Mouse (Mus musculus) midbrain, embryonic 16.5 days (tissue): Measurements from ENCODE around the gene Adgrf1. TPM values are rescaled to one million over a fixed set of nuclear protein-coding genes. Genes with fewer than 3 reads are reported as not detected.

Experiments used
- ATAC-seq: fragments of 200-750 bp; cut with Nextera tagmentation; 2 replicates; pipeline ENCODE4 v1.8.0; 2017; ENCODE audit warnings: moderate TSS enrichment
- H3K27ac ChIP-seq: fragments of 300-500 bp; sonication (generic); 2 replicates; pipeline ENCODE4 v1.5.1; 2014; ENCODE audit warnings: mild to moderate bottlenecking, low read length, mixed read lengths
- H3K27me3 ChIP-seq: fragments of 300-500 bp; sonication (generic); 2 replicates; pipeline ENCODE4 v1.6.1; 2014; ENCODE audit warnings: low read depth, low read length, mixed read lengths; ENCODE audit not compliant: control insufficient read depth, insufficient read depth
- H3K36me3 ChIP-seq: fragments of 300-500 bp; sonication (generic); 2 replicates; pipeline ENCODE4 v1.6.1; 2014; ENCODE audit warnings: mild to moderate bottlenecking, low read length, moderate library complexity, mixed read lengths; ENCODE audit not compliant: control insufficient read depth, insufficient read depth
- H3K4me1 ChIP-seq: fragments of 300-500 bp; sonication (generic); 2 replicates; pipeline ENCODE4 v1.6.1; 2014; ENCODE audit warnings: mild to moderate bottlenecking, low read length, mixed read lengths; ENCODE audit not compliant: control insufficient read depth, insufficient read depth
- H3K4me2 ChIP-seq: fragments of 300-500 bp; sonication (generic); 2 replicates; pipeline ENCODE4 v1.6.1; 2014; ENCODE audit warnings: mild to moderate bottlenecking, low read length, mixed read lengths
- H3K4me3 ChIP-seq: fragments of 300-500 bp; sonication (generic); 2 replicates; pipeline ENCODE4 v1.5.1; 2014; ENCODE audit warnings: low read depth, mild to moderate bottlenecking, low read length, moderate library complexity, mixed read lengths
- H3K9ac ChIP-seq: fragments of 300-500 bp; sonication (generic); 2 replicates; pipeline ENCODE4 v1.6.1; 2014; ENCODE audit warnings: low read depth, low read length, mixed read lengths
- H3K9me3 ChIP-seq: fragments of 300-500 bp; sonication (generic); replicated peaks from 2 replicates; pipeline ENCODE4 v1.6.1; 2014; ENCODE audit warnings: mild to moderate bottlenecking, low read length, mixed read lengths; ENCODE audit not compliant: control insufficient read depth, poor library complexity, severe bottlenecking
- WGBS: fragments of 180-500 bp; shearing (Covaris S2); extraction: QIAGEN DNeasy Blood & Tissue Kit; methylation state at CpG from one replicate; pipeline ENCODE4 v1.1.7; 2014; 5-methylcytosine and 5-hydroxymethylcytosine counted together
- polyA plus RNA-seq: library from polyadenylated mRNA; unstranded; fragments of >200 nt; fragmentation: Nextera tagmentation; extraction: Ambion mirVana; gene quantifications from 2 replicates; pipeline ENCODE4 v1.2.1, GENCODE M21; 2015

Gene Adgrf1
- polyA plus RNA-seq, 1 experiment from 2014 or later, result not detected

DNA sequence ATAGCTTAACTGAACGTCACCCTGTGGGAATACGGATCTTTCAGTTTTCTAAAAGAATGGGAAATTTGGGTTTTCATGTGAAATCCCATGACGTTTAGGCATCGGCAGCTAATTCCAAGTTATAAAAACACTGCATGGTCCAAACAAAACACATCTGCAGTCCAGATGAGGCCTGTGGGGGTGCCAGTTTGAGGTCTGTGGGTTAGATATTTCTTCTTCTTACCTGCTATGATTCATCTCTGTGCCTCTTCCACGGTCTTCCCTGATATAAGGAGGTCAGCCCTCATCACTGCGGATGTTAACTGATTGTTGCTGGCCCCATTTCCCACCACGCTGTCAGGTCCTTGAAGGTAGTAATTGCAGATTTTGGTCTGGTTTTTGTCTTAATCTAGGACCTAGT, 5.4 kb upstream of the Adgrf1 start:
- H3K27ac ChIP-seq, result no peak overlapping the region
- 84% methylated on average over 7 of the region's 7 CpGs for WGBS
- no peak overlapping the region for H3K4me3 ChIP-seq
- H3K9me3 ChIP-seq, result no peaks in the 10 kb centered on the region
- no peak overlapping the region for H3K4me2 ChIP-seq
- peak; percentile 36; the same call in 1 of the 2 replicates for ATAC-seq
- no peaks in the 10 kb centered on the region for H3K36me3 ChIP-seq
- no peaks in the 10 kb centered on the region for H3K4me1 ChIP-seq
- H3K27me3 ChIP-seq, result no peaks in the 10 kb centered on the region
- no peak overlapping the region for H3K9ac ChIP-seq

- H3K9ac ChIP-seq, result no peak overlapping the region
- no peaks in the 10 kb centered on the region for H3K9me3 ChIP-seq
- no peaks in the 10 kb centered on the region for H3K27me3 ChIP-seq
- 23% methylated on average over 26 of the region's 26 CpGs for WGBS
- H3K4me1 ChIP-seq, result no peaks in the 10 kb centered on the region
- H3K27ac ChIP-seq, result no peak overlapping the region
- peak; percentile 92 for ATAC-seq
- peak overlapping the region; percentile 24; the same call in 1 of the 2 replicates for H3K4me2 ChIP-seq
- H3K36me3 ChIP-seq, result no peaks in the 10 kb centered on the region
- no peak overlapping the region for H3K4me3 ChIP-seq
Measured at GRCm38 (mm10) chr17:43265178-43265837, 4.8 kb upstream of the Adgrf1 start.

GRCm38 (mm10) chr17:43265944-43266343, 4.2 kb upstream of the Adgrf1 start:
- H3K4me3 ChIP-seq, result no peak overlapping the region
- ATAC-seq, result peak; percentile 55; the same call in 1 of the 2 replicates
- H3K27ac ChIP-seq, result no peak overlapping the region
- no peaks in the 10 kb centered on the region for H3K27me3 ChIP-seq
- no peaks in the 10 kb centered on the region for H3K36me3 ChIP-seq
- no peak overlapping the region for H3K4me2 ChIP-seq
- 94% methylated on average over 6 of the region's 6 CpGs for WGBS
- H3K4me1 ChIP-seq, result no peaks in the 10 kb centered on the region
- no peak overlapping the region for H3K9ac ChIP-seq
- no peaks in the 10 kb centered on the region for H3K9me3 ChIP-seq

DNA sequence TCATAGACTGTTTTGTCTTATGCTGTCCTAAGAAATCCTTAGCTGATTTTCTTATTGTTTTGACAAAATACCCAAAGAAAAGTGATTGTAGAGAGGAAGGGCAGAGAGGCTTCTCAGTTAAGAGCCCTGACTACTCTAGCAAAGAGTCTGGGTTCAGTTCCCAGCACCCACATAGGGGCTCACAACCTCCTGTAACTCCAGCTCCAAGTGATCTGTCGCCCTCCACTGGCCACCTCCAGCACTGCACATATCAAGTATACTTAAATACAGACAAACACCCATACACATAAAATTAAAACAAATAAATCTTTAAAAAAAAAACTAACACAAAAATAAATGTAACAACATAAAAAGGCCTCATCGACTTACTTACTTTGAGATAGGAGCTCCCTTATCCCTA, 3.5 kb upstream of the Adgrf1 start:
- H3K4me1 ChIP-seq, result no peaks in the 10 kb centered on the region
- 89% methylated on average over 2 of the region's 2 CpGs for WGBS
- H3K27me3 ChIP-seq, result no peaks in the 10 kb centered on the region

GRCm38 (mm10) chr17:43267046-43267749, 2.9 kb upstream of the Adgrf1 start:
- Histone ChIP-seq H3K36me3 (no peaks in the 10 kb centered on the region), H3K27ac (no peak overlapping the region), H3K4me3 (no peak overlapping the region), H3K4me2 (no peak overlapping the region), H3K27me3 (no peaks in the 10 kb centered on the region), H3K9me3 (no peaks in the 10 kb centered on the region), H3K4me1 (no peaks in the 10 kb centered on the region), H3K9ac (no peak overlapping the region)
- no peak for ATAC-seq
- WGBS, result 91% methylated on average over 9 of the region's 9 CpGs

More for the DNA sequence above, 3.5 kb upstream of the Adgrf1 start:
- Histone ChIP-seq H3K4me3 (no peak overlapping the region), H3K36me3 (no peaks in the 10 kb centered on the region), H3K27ac (no peak overlapping the region), H3K9ac (no peak overlapping the region), H3K9me3 (no peaks in the 10 kb centered on the region), H3K4me2 (no peak overlapping the region)
- ATAC-seq, result no peak

DNA sequence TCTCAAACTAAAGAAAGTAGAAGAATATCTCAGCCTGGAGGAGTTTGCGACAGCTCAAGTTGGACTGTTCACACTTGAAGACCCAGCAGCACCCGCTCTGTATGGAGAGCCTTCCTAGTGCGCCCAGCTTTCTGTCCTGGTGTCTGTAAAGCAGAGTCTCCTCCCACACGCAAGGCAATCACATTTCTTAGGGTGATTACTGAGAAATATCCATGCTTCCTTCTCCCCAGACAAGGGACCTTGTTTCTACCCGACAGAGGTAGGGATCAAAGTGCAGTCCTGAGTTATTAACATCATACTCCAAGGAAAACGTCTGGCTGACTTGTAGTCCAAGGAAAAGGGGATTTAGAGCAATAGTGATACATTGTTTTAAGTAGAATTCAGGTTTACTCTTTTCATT, 6.1 kb downstream of the Adgrf1 start:
- H3K9me3 ChIP-seq, result no peaks in the 10 kb centered on the region
- no peaks in the 10 kb centered on the region for H3K4me1 ChIP-seq
- ATAC-seq, result no peak
- H3K36me3 ChIP-seq, result no peaks in the 10 kb centered on the region
- 87% methylated on average over 6 of the region's 6 CpGs for WGBS
- H3K27ac ChIP-seq, result no peak overlapping the region
- no peaks in the 10 kb centered on the region for H3K27me3 ChIP-seq
- no peak overlapping the region for H3K4me2 ChIP-seq
- no peak overlapping the region for H3K4me3 ChIP-seq
- no peak overlapping the region for H3K9ac ChIP-seq

GRCm38 (mm10) chr17:43277223-43277622, 7.1 kb downstream of the Adgrf1 start:
- H3K27me3 ChIP-seq, result no peaks in the 10 kb centered on the region
- H3K27ac ChIP-seq, result no peak overlapping the region
- no peaks in the 10 kb centered on the region for H3K36me3 ChIP-seq
- no peak overlapping the region for H3K4me2 ChIP-seq
- H3K4me1 ChIP-seq, result no peaks in the 10 kb centered on the region
- no peak overlapping the region for H3K9ac ChIP-seq
- 41% methylated on average over 4 of the region's 4 CpGs for WGBS
- no peak overlapping the region for H3K4me3 ChIP-seq
- H3K9me3 ChIP-seq, result no peaks in the 10 kb centered on the region
- ATAC-seq, result peak; percentile 48; the same call in 1 of the 2 replicates

- Histone ChIP-seq H3K4me2 (no peak overlapping the region), H3K4me3 (no peak overlapping the region), H3K9ac (no peak overlapping the region), H3K36me3 (no peaks in the 10 kb centered on the region), H3K9me3 (no peaks in the 10 kb centered on the region), H3K27me3 (no peaks in the 10 kb centered on the region), H3K27ac (no peak overlapping the region), H3K4me1 (no peaks in the 10 kb centered on the region)
- 81% methylated on average over 7 of the region's 7 CpGs for WGBS
- ATAC-seq, result no peak
Measured at GRCm38 (mm10) chr17:43279671-43280070, 9.5 kb downstream of the Adgrf1 start.

GRCm38 (mm10) chr17:43282353-43282752, 12.2 kb downstream of the Adgrf1 start:
- no peak for ATAC-seq

More at GRCm38 (mm10) chr17:43282353-43282752, 12.2 kb downstream of the Adgrf1 start:
- Histone ChIP-seq H3K27ac (no peak overlapping the region), H3K4me1 (no peaks in the 10 kb centered on the region), H3K36me3 (no peaks in the 10 kb centered on the region), H3K27me3 (no peaks in the 10 kb centered on the region), H3K4me3 (no peak overlapping the region), H3K9ac (no peak overlapping the region), H3K9me3 (no peaks in the 10 kb centered on the region), H3K4me2 (no peak overlapping the region)
- WGBS, result 77% methylated on average over 4 of the region's 4 CpGs
